Mouse (Mus musculus) c-Kit-positive CD71-positive TER-119-negative erythroid progenitor cells, embryonic 14.5 days (primary cell): ENCODE measurements around the gene Knstrn.

Source experiments
- DNase-seq: peaks from one replicate; pipeline ENCODE4 v3.0.0-alpha.2; 2013; ENCODE audit warnings: low read depth

Knstrn gene

GRCm38 (mm10) chr2:118899981-118900825 is 86.4 kb downstream of the Knstrn start, which contains the start of gene Bahd1:
Gene Bahd1, plus strand, starts transcription at chr2:118900377.
- DNase-seq: no peak

GRCm38 (mm10) chr2:118900826-118901140 is 87.0 kb downstream of the Knstrn start:
- no peak for DNase-seq

GRCm38 (mm10) chr2:118901175-118902031 is 87.6 kb downstream of the Knstrn start:
- peak; percentile 89 for DNase-seq

DNA sequence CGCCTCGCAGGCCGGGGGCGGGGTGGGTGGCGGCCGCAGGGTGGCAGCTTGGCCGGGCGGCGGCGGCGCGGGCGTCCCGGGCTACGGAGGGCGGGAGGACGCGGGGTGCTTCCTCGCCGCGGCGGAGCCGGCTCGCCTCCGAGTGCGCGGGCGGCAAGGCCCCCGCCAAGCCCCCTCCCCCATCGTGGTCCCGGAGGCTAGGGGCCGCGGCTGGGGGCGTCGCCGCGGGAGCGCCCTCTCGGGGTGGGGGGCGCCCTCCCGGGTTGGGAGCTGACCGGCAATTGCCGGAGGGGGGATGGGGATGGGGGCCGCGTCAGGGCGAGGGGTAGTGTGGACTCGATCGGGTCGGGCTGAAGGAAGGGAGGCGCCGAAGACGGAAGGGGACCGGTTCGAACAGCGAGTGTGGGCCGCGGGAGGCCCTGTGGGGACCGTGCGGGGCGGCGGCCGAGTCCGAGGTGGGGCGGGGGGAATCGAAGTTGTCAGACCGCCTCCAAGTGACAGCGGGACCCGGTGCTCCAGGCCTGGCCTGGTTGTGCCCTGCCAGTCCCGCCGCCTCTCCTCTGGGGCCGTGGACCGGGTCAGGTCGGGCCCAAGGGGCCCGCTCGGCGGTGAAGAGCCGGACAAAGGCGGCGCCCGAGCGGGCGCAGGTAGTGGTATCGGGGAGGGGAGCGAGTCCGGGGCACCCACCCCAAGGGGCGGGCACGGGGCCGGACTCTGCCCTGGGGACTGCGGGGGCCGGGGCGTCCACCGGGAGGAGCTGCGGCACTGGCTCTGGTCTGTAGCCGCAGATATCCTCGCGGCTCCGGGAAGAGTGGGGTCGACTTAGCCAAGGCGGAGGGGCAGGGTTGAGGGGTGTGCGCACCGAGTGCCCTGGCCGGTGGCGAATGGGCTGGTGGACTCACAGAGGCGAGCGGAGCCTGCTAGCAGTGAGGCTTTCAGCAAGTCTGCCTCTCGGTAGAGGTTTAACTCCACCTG is 88.5 kb downstream of the Knstrn start:
- no peak for DNase-seq

DNA sequence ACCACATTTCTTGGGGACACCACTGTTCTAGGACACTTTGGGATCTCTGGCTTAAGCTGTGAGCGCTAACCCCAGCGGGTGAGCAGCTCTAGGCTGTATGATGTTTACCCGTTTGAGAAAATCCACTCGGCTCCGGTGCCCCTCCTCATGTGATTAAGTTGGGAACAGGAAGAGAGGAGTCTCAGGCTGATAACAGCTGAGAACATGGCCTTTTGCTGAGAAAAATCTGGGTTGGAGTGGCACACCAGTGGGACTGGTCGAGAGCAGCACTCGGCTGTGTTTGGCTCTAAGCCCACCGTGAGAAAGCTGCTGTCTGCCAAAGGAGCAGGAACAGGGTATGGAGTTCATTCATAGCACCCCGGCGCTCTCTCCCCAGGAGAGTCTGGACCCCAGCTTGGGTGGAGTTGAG is 89.5 kb downstream of the Knstrn start:
- no peak for DNase-seq
